Mouse (Mus musculus) hindbrain, embryonic 10.5 days (tissue): ENCODE measurements around the gene Trub1. TPM values are rescaled to one million over a fixed set of nuclear protein-coding genes. Genes with fewer than 3 reads are reported as not detected.

Experiments used
- DNase-seq: peaks from one replicate; pipeline ENCODE4 v3.0.0-alpha.2; 2017; ENCODE audit warnings: low spot score
- H3K27ac ChIP-seq: fragments of 300-500 bp; sonication (generic); 2 replicates; pipeline ENCODE4 v1.5.1; 2016; ENCODE audit warnings: mild to moderate bottlenecking, moderate library complexity
- H3K27me3 ChIP-seq: fragments of 300-500 bp; sonication (generic); 2 replicates; pipeline ENCODE4 v1.6.1; 2016; ENCODE audit warnings: mild to moderate bottlenecking; ENCODE audit not compliant: poor library complexity, insufficient read depth, severe bottlenecking
- H3K36me3 ChIP-seq: fragments of 300-500 bp; sonication (generic); 2 replicates; pipeline ENCODE4 v1.6.1; 2016; ENCODE audit warnings: mild to moderate bottlenecking, moderate library complexity
- H3K4me1 ChIP-seq: fragments of 300-500 bp; sonication (generic); replicated peaks from 2 replicates; pipeline ENCODE4 v1.6.1; 2016; ENCODE audit warnings: mild to moderate bottlenecking
- H3K4me3 ChIP-seq: fragments of 300-500 bp; sonication (generic); 2 replicates; pipeline ENCODE4 v1.5.1; 2016; ENCODE audit warnings: mild to moderate bottlenecking, moderate library complexity
- H3K9me3 ChIP-seq: fragments of 300-500 bp; sonication (generic); 2 replicates; pipeline ENCODE4 v1.6.1; 2016; ENCODE audit warnings: mild to moderate bottlenecking, moderate library complexity
- WGBS: fragments of 180-500 bp; shearing (Covaris S2); methylation state at CpG from one replicate; pipeline ENCODE4 v1.1.7; 2016; 5-methylcytosine and 5-hydroxymethylcytosine counted together
- polyA plus RNA-seq: library from polyadenylated mRNA; unstranded; fragments of >200 nt; fragmentation: Nextera tagmentation; extraction: Ambion mirVana; gene quantifications from 2 replicates; pipeline ENCODE4 v1.2.1, GENCODE M21; 2016

Gene Trub1
- polyA plus RNA-seq, 1 experiment from 2014 or later: 19.3 TPM

GRCm38 (mm10) chr19:57451762-57452161 is 950 bp upstream of the Trub1 start:
- peaks cover 14% of the 10 kb centered on the region for H3K4me1 ChIP-seq
- 86% methylated on average over 4 of the region's 4 CpGs for WGBS
- 0 out of 2 replicates have a peak, but pooled peaks cover 5% of the 10 kb centered on the region for H3K9me3 ChIP-seq
- no peak overlapping the region for H3K4me3 ChIP-seq
- DNase-seq: no peak
- no peaks in the 10 kb centered on the region for H3K27me3 ChIP-seq
- no peaks in the 10 kb centered on the region for H3K36me3 ChIP-seq
- no peak overlapping the region for H3K27ac ChIP-seq

GRCm38 (mm10) chr19:57453218-57453600 is 497 bp downstream of the Trub1 start:
- Histone ChIP-seq H3K27me3 (no peaks in the 10 kb centered on the region), H3K36me3 (peaks cover 1% of the 10 kb centered on the region; the same call in 1 of the 2 replicates), H3K9me3 (0 out of 2 replicates have a peak, but pooled peaks cover 5% of the 10 kb centered on the region), H3K27ac (peak overlapping the region; percentile 87), H3K4me3 (peak overlapping the region; percentile 85), H3K4me1 (peaks cover 14% of the 10 kb centered on the region)
- 8% methylated on average over 6 of the region's 6 CpGs for WGBS
- DNase-seq: no peak

GRCm38 (mm10) chr19:57455286-57455960 is 2.7 kb downstream of the Trub1 start:
- no peak overlapping the region for H3K4me3 ChIP-seq
- 95% methylated on average over 25 of the region's 25 CpGs for WGBS
- H3K36me3 ChIP-seq: peaks cover 14% of the 10 kb centered on the region
- no peaks in the 10 kb centered on the region for H3K27me3 ChIP-seq
- H3K9me3 ChIP-seq: 0 out of 2 replicates have a peak, but pooled peaks cover 5% of the 10 kb centered on the region
- no peak overlapping the region for H3K27ac ChIP-seq
- H3K4me1 ChIP-seq: peaks cover 14% of the 10 kb centered on the region
- no peak for DNase-seq

- Histone ChIP-seq H3K4me1 (peaks cover 14% of the 10 kb centered on the region), H3K27ac (no peak overlapping the region), H3K9me3 (0 out of 2 replicates have a peak, but pooled peaks cover 5% of the 10 kb centered on the region), H3K36me3 (peaks cover 20% of the 10 kb centered on the region), H3K27me3 (no peaks in the 10 kb centered on the region), H3K4me3 (no peak overlapping the region)
- 76% methylated on average over 2 of the region's 2 CpGs for WGBS
- DNase-seq: peak; percentile 28
These were observed 4.4 kb downstream of the Trub1 start for GRCm38 (mm10) chr19:57457075-57457474.

- 89% methylated on average over 8 of the region's 8 CpGs for WGBS
- DNase-seq: no peak
- Histone ChIP-seq H3K4me1 (no peaks in the 10 kb centered on the region), H3K27me3 (no peaks in the 10 kb centered on the region), H3K9me3 (no peaks in the 10 kb centered on the region; the same call in 1 of the 2 replicates), H3K36me3 (peaks cover 34% of the 10 kb centered on the region), H3K4me3 (no peak overlapping the region), H3K27ac (no peak overlapping the region)
These were observed 11.0 kb downstream of the Trub1 start for GRCm38 (mm10) chr19:57463741-57464140.

- H3K36me3 ChIP-seq: peaks cover 36% of the 10 kb centered on the region
- DNase-seq: no peak
- H3K27me3 ChIP-seq: no peaks in the 10 kb centered on the region
- no peak overlapping the region for H3K4me3 ChIP-seq
- WGBS: 96% methylated on average over 7 of the region's 7 CpGs
- peaks cover 7% of the 10 kb centered on the region; the same call in 1 of the 2 replicates for H3K9me3 ChIP-seq
- no peak overlapping the region for H3K27ac ChIP-seq
- H3K4me1 ChIP-seq: no peaks in the 10 kb centered on the region
These were observed 13.0 kb downstream of the Trub1 start for GRCm38 (mm10) chr19:57465742-57466141.

- Histone ChIP-seq H3K4me3 (no peak overlapping the region), H3K36me3 (peaks cover 25% of the 10 kb centered on the region), H3K4me1 (no peaks in the 10 kb centered on the region), H3K9me3 (peaks cover 7% of the 10 kb centered on the region; the same call in 1 of the 2 replicates), H3K27me3 (no peaks in the 10 kb centered on the region), H3K27ac (0 out of 2 replicates have a peak overlapping the region, but pooled peaks have one; percentile 12)
- no peak for DNase-seq
- WGBS: 87% methylated on average over 12 of the region's 12 CpGs
These were observed 18.3 kb downstream of the Trub1 start for GRCm38 (mm10) chr19:57471033-57471432.

GRCm38 (mm10) chr19:57472169-57472568 is 19.5 kb downstream of the Trub1 start:
- 94% methylated on average over 15 of the region's 15 CpGs for whole genome bisulfite sequencing

GRCm38 (mm10) chr19:57473301-57473700 is 20.6 kb downstream of the Trub1 start:
- 82% methylated on average over 16 of the region's 16 CpGs for WGBS
- no peaks in the 10 kb centered on the region for H3K4me1 ChIP-seq
- no peak for DNase-seq

More at GRCm38 (mm10) chr19:57472169-57472568, 19.5 kb downstream of the Trub1 start:
- no peaks in the 10 kb centered on the region for H3K27me3 ChIP-seq
- no peaks in the 10 kb centered on the region for H3K4me1 ChIP-seq
- H3K27ac ChIP-seq: no peak overlapping the region
- no peak for DNase-seq
- H3K36me3 ChIP-seq: peaks cover 23% of the 10 kb centered on the region
- peaks cover 7% of the 10 kb centered on the region; the same call in 1 of the 2 replicates for H3K9me3 ChIP-seq
- no peak overlapping the region for H3K4me3 ChIP-seq

GRCm38 (mm10) chr19:57475298-57475697 is 22.6 kb downstream of the Trub1 start:
- 89% methylated on average over 4 of the region's 4 CpGs for WGBS
- H3K36me3 ChIP-seq: peaks cover 10% of the 10 kb centered on the region; the same call in 1 of the 2 replicates
- no peaks in the 10 kb centered on the region for H3K9me3 ChIP-seq
- H3K27ac ChIP-seq: no peak overlapping the region
- H3K4me1 ChIP-seq: no peaks in the 10 kb centered on the region
- no peaks in the 10 kb centered on the region for H3K27me3 ChIP-seq
- DNase-seq: no peak
- H3K4me3 ChIP-seq: no peak overlapping the region

More at GRCm38 (mm10) chr19:57473301-57473700, 20.6 kb downstream of the Trub1 start:
- Histone ChIP-seq H3K9me3 (peaks cover 7% of the 10 kb centered on the region; the same call in 1 of the 2 replicates), H3K27ac (no peak overlapping the region), H3K4me3 (no peak overlapping the region), H3K36me3 (peaks cover 21% of the 10 kb centered on the region), H3K27me3 (no peaks in the 10 kb centered on the region)

- Histone ChIP-seq H3K36me3 (peaks cover 13% of the 10 kb centered on the region), H3K9me3 (no peaks in the 10 kb centered on the region), H3K4me1 (no peaks in the 10 kb centered on the region), H3K4me3 (no peak overlapping the region), H3K27me3 (no peaks in the 10 kb centered on the region), H3K27ac (0 out of 2 replicates have a peak overlapping the region, but pooled peaks have one; percentile 53)
- WGBS: 82% methylated on average over 8 of the region's 8 CpGs
- no peak for DNase-seq
These were observed 24.6 kb downstream of the Trub1 start for GRCm38 (mm10) chr19:57477310-57477709.

GRCm38 (mm10) chr19:57478056-57478455 is 25.3 kb downstream of the Trub1 start:
- Histone ChIP-seq H3K27ac (no peak overlapping the region; the same call in 1 of the 2 replicates), H3K4me3 (no peak overlapping the region), H3K9me3 (no peaks in the 10 kb centered on the region), H3K4me1 (no peaks in the 10 kb centered on the region), H3K36me3 (peaks cover 13% of the 10 kb centered on the region), H3K27me3 (no peaks in the 10 kb centered on the region)
- no peak for DNase-seq
- 92% methylated on average over 11 of the region's 11 CpGs for WGBS
